Mouse (Mus musculus): ENCODE results near the gene Gm15448.
"Not testable (repeated sequence)": the region's sequence is repeated elsewhere in the genome, so short reads cannot be mapped to it uniquely, and the experiment has no call there.

DNA sequence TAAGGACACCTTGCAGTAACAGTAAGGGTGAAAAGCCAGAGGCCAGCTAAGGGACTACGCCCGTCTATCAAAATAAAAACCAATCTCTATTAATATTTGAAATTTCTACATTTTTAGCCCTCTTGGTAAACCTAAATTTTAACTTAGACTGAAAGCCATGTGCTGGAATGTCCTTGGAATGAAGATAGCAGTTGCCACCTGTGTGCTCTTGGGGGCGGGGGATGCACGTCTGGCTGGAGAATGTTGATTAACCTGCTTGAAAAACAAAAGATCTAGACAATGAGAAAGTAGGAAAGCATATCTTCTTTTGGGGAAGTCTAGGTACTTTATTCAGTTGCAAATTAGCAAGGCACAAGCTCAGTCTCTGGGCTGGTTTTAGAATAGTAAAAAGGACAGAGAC lies 22.6 kb downstream of the Gm15448 start:
- TF ChIP-seq CTCF (IDR thresholded peaks at IDR 0.05; ENCODE audit: borderline replicate concordance, insufficient read depth, low read length); POLR2A (IDR thresholded peaks at IDR 0.05; ENCODE audit: low read depth, low read length): not testable (repeated sequence)
